Mouse (Mus musculus) adrenal gland, postnatal 25 days (tissue): ENCODE data around the gene Lhpp. TPM values are rescaled to one million over a fixed set of nuclear protein-coding genes. Genes with fewer than 3 reads are reported as not detected.

Experiments
- DNase-seq: peaks from one replicate; pipeline ENCODE4 v3.0.0; 2021; ENCODE audit warnings: mixed read lengths
- total RNA-seq: library from RNA; stranded (reverse); gene quantifications from 2 replicates; pipeline ENCODE4 v1.2.3, GENCODE M21; 2021

Lhpp gene
- total RNA-seq, 1 experiment from 2014 or later = 32.1 TPM

DNA sequence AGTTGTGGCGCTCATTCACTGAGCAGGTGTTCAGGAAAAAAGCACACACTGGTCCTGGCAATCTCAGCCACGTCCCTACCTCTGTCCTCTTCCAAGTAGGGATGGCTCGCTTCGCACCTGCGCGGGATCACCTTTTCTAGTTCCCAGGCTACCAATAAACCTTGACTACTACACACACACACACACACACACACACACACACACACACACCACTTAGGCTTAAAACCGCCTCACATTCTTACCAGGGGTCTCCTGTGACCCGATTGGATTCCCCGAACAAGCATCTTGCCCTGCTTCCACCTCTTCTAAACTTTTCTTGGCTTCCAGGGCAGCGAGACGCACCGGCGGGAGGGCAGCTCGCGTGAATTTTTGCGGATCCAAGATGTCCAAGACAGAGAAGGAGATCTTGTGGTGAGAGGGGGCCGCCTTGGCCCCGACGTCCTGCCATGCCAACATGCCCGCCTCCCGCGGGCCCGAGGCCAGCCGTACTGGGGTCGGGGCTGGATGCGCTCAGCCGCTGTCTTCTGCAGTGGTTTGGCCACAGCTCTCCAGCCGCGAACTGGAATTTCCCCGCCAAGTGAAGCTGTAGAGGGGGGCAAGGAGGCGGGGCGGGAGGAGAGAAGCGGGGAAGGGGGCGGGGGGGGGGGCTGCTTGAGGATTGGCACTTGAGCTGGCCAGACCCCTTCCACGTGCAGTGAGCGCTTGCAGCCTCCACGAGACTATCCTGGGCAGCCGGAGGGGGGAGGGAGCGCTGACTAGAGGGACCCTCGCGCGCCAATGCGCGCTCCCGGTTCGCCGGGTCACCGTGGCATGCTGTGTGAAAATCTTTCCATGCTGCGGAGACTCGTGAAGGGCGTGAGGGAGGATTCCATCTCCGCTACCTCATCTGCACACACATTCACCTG lies 11.1 kb upstream of the Lhpp start, which contains the start of gene Nkx1-2:
Gene Nkx1-2 (minus strand): TSS at position 567 of the 905 bp plus-strand sequence.
- DNase-seq = no peak

DNA sequence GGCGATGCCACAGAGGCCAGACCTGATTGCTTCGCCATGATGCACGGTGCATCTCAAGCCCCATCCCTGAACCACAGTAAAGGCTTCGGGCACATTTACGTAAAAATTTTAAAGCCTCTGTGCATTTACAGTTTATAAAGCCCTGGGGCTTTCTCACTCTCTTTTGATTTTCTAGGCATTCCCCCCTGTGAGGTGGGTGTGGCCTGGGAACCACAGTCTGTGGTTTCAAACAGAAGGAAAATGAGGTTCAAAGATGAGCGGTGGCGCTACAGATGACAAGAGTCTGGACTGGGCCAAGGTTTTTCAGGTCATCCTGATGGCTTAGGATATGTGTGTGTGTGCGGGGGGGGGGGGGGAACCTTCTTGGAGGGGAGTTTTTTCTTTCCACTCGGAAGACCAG lies 10.4 kb upstream of the Lhpp start:
- no peak for DNase-seq

GRCm38 (mm10) chr7:132600926-132601325 lies 9.5 kb upstream of the Lhpp start:
- no peak for DNase-seq

DNA sequence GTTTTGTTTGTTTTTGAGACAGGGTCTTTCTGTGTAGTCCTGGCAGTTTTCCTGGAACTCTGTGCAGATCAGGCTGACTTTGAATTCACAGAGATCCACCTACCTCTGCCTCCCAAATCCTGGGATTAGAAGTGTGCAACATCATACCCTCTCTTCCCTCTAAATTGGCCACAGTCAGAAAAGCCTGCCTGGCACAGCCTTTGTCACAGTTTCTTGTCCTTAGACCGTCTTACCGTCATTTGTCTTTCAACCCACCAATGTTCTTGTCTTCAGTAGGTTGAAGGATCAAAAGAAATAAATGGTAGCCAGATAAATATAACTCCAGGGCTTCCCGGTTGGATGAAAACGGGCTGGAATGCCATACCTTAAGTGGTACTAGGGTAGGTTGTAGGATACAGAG lies 5.7 kb upstream of the Lhpp start:
- DNase-seq = no peak

GRCm38 (mm10) chr7:132605689-132606088 lies 4.7 kb upstream of the Lhpp start:
- DNase-seq = no peak

DNA sequence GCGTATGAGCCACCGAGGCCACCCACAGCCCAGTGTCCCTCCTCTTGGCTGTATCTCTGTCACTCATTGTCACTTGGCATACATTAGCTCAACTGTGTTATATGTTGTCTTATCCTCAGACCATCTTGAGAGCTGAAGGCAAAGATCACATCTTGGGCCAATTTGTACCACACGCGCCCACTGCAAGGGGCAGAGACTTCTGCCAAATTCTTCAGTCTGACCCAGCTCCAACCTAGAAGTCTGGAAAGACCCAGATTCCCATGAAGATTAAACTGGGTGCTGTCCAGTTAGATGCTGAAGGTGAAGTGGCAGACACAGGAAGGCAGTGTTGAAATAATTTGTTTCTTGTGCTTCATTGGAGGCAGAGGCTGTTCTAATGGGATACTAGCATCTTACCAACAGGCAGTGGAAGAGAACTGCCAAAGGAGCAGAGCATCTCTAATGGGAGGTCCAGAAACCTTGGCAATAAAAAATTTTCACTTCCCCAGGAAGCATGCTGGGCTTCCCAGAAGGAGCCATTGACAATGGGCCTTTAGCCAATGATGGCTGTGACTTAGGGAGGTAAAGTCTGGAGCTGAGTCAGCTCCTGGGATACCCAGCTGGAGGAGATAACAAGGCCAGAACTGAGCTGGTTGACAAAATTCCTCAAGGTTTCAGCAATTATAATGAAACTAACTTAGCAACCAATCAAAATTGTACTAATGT lies 2.0 kb upstream of the Lhpp start:
- DNase-seq = no peak

GRCm38 (mm10) chr7:132611530-132611929 lies 1.1 kb downstream of the Lhpp start:
- no peak for DNase-seq

DNA sequence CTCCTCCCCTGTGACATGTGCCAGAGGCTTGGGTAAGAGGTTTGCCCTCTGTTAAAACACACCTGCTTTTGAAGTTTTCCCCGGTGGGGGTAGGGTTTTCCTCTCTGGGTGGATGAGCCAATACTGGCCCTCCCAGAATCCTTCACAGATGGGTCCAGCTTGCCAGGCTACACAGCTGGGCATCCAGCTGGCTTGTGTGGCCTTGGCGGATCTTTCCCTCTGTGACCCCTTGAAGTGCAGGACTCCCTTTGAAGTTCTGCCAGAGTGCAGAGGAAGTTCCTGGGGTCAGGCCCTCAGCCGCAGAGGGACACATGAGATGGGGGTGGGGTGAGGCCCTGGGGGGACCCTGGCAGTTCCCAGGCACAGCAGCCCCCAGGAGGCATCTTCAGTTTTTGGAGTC lies 4.9 kb downstream of the Lhpp start:
- peak; percentile 13 for DNase-seq

DNA sequence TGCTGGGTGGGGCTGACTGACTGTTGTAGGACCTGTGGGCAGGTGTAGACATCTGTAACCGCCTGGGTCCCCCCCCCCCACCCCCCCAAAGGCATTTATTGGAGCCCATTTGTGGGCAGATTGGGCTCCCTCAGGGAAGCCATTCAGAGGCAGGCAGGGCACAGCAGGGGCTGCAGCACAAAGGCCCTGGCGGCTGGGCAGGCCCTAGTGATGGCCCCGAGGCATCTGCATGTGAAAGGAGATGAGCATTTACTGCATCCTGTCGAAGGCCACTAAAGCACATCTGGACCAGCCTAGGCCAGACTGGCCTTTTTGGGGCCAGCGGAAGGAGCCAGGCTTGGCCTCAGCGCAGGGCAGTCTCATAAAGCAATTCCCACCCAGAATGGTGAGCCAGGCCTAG lies 6.0 kb downstream of the Lhpp start:
- no peak for DNase-seq

- DNase-seq = no peak
Measured at GRCm38 (mm10) chr7:132617021-132617564, 6.7 kb downstream of the Lhpp start.

DNA sequence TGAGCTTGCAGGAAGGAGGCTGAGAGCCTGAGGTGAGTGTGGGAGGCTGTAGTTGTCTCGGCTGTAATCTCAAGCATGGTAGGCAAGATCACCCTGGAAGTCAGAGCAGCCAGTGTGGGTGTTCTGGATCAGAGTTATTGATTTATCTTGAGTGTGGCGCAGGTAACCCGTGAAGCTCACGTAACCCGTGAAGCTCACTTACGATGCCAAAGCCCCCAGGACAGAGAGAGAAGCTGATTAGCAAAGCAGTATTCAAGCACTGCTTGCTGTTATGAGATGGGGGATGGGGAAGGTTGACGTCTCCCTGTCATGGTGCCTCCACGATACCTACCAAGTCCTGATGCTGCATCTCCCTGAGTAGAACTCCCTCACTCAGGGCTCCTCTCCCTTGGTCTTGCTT lies 9.1 kb downstream of the Lhpp start:
- no peak for DNase-seq

GRCm38 (mm10) chr7:132619975-132620918 lies 9.8 kb downstream of the Lhpp start:
- no peak for DNase-seq

DNA sequence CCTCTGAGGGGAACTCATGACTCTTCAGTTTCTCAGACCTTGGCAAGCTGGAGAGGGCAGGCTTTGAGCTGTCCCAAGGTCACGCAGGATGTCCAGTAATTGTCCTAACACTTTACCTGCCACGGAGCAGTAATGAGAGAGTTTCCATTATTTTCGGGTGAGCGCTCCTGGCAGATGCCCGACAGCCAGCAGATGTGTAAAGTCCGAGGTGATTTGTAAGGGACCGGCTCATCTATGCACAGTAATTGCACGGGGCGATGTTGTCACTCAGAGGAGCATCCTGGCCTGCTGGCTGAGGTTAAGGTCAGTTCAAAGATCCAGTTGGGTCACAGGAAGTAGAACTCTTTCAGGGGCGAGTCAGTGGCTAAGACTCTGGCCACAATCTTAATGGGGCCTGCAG lies 13.7 kb downstream of the Lhpp start:
- no peak for DNase-seq

GRCm38 (mm10) chr7:132626174-132626573 lies 15.7 kb downstream of the Lhpp start:
- no peak for DNase-seq

DNA sequence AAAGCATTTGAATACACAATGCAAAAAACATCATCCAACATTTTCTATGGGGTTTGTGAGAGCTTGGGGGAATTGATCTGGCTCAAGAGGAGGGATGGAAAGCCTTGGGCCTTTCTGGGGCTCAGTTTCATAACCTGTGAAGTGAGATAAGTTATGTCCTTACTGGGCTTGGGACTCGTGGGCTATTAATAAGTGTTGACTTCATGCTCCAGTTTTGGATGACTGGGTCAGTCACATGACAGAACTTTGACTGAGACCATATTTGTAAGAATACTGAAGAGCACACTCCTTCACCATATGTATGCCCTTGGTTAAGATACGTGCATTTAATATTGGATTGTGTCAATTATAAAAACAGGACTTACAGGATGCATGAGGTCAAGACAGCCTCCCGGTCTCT lies 17.0 kb downstream of the Lhpp start:
- DNase-seq = no peak

DNA sequence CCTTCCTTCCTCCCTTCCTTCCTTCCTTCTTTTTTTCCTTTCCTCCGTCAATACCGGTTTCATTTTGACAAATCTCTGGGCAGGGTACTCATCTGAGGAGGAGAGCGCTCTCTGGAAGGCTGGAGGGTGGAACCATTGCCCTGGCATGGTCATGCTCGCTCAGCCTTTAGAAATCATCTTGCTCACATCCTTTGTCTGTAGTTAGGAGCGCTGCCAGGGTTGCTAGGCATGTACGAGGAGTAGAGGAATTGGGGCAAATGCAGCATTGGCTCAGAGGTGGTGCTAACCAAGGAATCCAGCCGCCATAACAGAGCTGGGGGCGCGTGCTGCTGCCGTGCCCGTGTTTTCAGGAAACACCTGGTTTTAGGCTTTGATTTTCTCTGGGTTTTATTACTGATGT lies 20.9 kb downstream of the Lhpp start:
- DNase-seq = no peak

DNA sequence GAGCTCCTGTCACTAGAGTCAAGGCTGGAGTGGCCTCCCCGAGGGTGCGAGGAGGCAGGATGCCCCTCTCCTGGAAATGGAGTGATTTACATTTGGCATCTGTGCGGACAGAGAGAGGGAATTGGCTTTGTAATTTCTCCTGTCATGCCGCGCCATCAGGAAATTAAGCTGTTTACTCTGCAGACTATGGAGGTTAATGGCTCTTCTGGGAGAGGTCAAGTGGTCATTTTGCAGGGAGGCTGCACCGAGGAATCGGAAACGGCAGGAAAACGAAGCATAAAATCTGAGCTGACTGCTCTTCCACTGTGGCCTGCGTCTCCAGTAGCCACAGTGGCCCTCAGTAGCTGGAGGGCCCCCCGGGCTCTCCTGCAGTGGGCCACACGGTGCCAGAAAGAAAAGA lies 26.9 kb downstream of the Lhpp start:
- DNase-seq = no peak

DNA sequence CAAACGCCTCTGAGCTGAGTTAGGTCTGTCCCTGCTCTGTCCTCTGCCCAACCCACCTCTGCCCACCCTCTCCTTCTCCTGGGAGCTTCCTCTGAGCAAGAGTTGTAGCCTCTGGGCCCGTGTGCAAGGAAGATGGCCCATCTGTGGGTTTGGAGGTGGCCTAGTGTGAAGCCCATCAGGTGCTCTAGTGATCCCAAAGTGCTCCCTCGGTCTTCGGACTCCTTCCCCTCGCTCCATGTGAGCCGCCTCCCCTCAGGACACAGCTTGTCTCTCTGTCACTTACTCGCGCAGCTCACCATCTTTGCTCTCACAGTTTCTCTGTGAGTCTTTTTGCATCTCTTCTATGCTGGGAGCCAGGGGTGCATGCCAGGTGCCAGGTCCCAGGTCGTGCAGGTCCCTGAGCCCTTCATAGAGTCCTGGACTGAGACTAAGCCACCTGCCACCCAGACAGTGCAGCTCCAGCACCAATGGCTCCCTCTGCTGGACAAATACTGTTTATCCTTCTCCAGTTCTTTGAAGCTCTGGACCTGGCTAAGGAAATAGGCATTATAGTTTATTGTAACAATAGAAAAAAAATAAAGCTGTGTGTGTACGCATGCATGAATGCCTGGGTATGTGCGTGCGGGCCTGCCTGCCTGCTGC lies 28.1 kb downstream of the Lhpp start:
- peak; percentile 21 for DNase-seq

GRCm38 (mm10) chr7:132640946-132641345 lies 30.5 kb downstream of the Lhpp start:
- no peak for DNase-seq

GRCm38 (mm10) chr7:132641606-132642005 lies 31.2 kb downstream of the Lhpp start:
- no peak for DNase-seq

DNA sequence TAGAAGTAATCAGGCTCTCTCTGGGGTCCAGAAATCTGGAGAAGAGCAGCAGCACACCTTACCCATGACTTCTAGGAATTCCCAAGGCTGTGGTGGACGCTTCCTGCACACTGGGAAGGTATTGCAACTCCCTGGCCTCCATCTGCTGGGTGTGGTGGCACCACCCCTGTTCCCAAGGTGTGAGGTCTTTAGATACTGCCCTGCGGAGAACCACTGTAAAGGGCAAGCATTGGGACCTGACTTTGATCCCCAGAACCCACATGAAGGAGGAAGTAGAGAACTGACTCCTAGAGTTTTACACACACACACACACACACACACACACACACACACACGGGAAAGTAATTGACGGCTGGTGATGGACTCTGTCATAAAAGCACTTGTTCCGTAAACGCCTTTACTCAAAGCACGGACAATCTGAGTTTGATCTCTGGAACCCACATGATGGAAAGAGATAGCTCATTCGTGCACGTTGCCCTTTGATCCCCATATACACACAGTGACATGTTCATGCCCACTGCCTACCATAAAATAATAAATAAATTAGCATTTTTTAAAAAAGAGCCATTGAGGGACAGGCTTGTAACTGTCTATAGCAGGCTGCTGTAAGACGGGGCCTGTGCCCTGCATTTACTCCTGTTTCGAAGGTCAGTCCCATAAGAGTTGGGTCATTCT lies 34.3 kb downstream of the Lhpp start:
- no peak for DNase-seq
